Mouse (Mus musculus) heart, embryonic 12.5 days (tissue): ENCODE measurements around the gene Esrrg. TPM values are rescaled to one million over a fixed set of nuclear protein-coding genes. Genes with fewer than 3 reads are reported as not detected.

Experiments used
- ATAC-seq: fragments of 200-750 bp; cut with Nextera tagmentation; 2 replicates; pipeline ENCODE4 v1.8.0; 2017; ENCODE audit warnings: moderate TSS enrichment, moderate library complexity; ENCODE audit not compliant: insufficient number of reproducible peaks, low FRiP score
- H3K27ac ChIP-seq: fragments of 300-500 bp; sonication (generic); 2 replicates; pipeline ENCODE4 v1.5.1; 2016; ENCODE audit warnings: mild to moderate bottlenecking, moderate library complexity; ENCODE audit not compliant: poor library complexity, severe bottlenecking
- H3K27me3 ChIP-seq: fragments of 300-500 bp; sonication (generic); replicated peaks from 2 replicates; pipeline ENCODE4 v1.6.1; 2016; ENCODE audit warnings: mild to moderate bottlenecking, moderate library complexity
- H3K36me3 ChIP-seq: fragments of 300-500 bp; sonication (generic); 2 replicates; pipeline ENCODE4 v1.6.1; 2016; ENCODE audit warnings: mild to moderate bottlenecking, moderate library complexity
- H3K4me1 ChIP-seq: fragments of 300-500 bp; sonication (generic); replicated peaks from 2 replicates; pipeline ENCODE4 v1.6.1; 2016; ENCODE audit warnings: mild to moderate bottlenecking
- H3K4me2 ChIP-seq: fragments of 300-500 bp; sonication (generic); 2 replicates; pipeline ENCODE4 v1.6.1; 2016; ENCODE audit warnings: mild to moderate bottlenecking, moderate library complexity
- H3K4me3 ChIP-seq: fragments of 300-500 bp; sonication (generic); 2 replicates; pipeline ENCODE4 v1.5.1; 2016; ENCODE audit warnings: mild to moderate bottlenecking
- H3K9ac ChIP-seq: fragments of 300-500 bp; sonication (generic); 2 replicates; pipeline ENCODE4 v1.6.1; 2016; ENCODE audit warnings: mild to moderate bottlenecking, moderate library complexity
- H3K9me3 ChIP-seq: fragments of 300-500 bp; sonication (generic); replicated peaks from 2 replicates; pipeline ENCODE4 v1.6.1; 2016; ENCODE audit warnings: mild to moderate bottlenecking, moderate library complexity
- WGBS: fragments of 180-500 bp; shearing (Covaris S2); methylation state at CpG from one replicate; pipeline ENCODE4 v1.1.7; 2016; 5-methylcytosine and 5-hydroxymethylcytosine counted together
- polyA plus RNA-seq: library from polyadenylated mRNA; unstranded; fragments of >200 nt; fragmentation: Nextera tagmentation; extraction: Ambion mirVana; gene quantifications from 2 replicates; pipeline ENCODE4 v1.2.1, GENCODE M21; 2016

Esrrg gene
- polyA plus RNA-seq, 1 experiment from 2014 or later: 33.3 TPM

DNA sequence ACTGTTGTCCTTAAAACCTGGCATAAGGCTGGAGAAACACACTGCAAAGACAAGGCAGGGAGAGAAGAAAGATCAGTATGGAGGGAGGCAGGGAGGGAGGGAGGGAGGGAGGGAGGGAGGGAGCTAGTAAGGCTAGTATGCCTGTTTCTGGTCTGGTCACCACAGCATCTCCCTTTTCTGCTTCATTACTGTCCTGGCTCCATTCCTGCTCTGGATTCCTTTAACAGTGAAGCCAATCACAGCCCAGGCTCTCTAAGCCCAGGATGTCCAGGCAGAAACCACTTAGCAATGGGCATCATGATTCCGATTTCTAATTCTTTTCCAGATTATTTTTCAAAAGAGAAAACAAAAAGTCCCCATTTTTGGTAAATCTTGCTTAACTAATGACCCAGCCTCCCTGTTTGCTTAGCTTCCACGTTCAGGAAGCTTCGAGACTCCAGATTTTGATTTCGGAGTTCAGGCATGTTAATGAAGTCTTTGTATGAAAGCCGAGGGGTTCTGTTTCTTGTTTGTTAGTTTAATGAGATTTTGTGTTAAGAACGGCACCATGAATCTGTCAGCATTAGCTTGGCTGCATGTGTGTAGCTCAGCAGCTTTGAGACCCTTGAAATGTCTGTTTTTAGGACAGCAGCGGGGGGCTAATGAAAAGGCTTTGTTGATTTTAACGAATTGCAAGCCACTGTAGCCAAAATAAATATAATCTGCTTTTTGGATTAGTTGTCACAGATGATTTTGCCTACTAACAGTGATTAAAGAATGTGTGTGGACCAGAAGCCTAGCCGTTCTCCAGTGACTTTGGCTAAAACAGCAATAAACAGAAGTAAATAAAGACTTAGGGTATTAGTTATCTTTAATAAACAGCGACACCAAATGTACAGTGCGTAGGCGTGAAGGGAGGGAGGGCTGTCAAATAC, 199.1 kb downstream of the Esrrg start:
- Histone ChIP-seq H3K9ac (no peak overlapping the region), H3K4me2 (no peak overlapping the region), H3K4me1 (peaks cover 30% of the 10 kb centered on the region), H3K27ac (no peak overlapping the region), H3K27me3 (no peaks in the 10 kb centered on the region), H3K9me3 (no peaks in the 10 kb centered on the region), H3K4me3 (no peak overlapping the region), H3K36me3 (no peaks in the 10 kb centered on the region)
- 56% methylated on average over 12 of the region's 12 CpGs for WGBS
- no peak for ATAC-seq

DNA sequence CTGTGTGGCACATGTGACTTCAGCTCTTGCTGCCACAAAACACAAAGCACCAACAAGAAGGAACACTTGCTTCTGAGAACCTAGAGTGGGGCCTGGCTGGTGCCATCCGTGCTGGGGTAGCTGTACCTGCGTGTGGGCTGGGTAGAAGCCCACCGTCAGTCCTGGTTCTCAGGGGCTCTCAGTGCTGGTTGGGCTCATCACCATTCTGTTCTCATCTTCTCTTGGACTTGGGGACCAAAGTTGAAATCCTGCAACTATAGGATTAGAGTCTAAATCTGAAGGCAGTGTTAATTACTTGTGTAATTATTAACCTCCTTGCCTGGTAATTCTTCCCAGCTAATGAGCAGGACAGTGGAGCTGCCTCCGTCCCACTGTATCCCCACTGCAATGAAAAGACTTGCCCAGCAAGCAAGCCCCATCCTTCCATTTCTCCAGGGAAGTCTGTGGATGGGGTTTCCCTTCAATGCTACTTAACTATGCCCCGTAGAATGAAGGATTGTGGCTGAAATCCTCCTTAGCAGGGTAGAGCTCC, 199.9 kb downstream of the Esrrg start:
- H3K9me3 ChIP-seq: no peaks in the 10 kb centered on the region
- no peak overlapping the region for H3K27ac ChIP-seq
- H3K9ac ChIP-seq: no peak overlapping the region
- no peak overlapping the region for H3K4me3 ChIP-seq
- no peaks in the 10 kb centered on the region for H3K27me3 ChIP-seq
- peaks cover 29% of the 10 kb centered on the region for H3K4me1 ChIP-seq
- no peak for ATAC-seq
- H3K36me3 ChIP-seq: no peaks in the 10 kb centered on the region
- H3K4me2 ChIP-seq: no peak overlapping the region
- WGBS: 79% methylated on average over 5 of the region's 5 CpGs

GRCm38 (mm10) chr1:187809546-187809945, 201.0 kb downstream of the Esrrg start:
- Histone ChIP-seq H3K4me3 (no peak overlapping the region), H3K27me3 (no peaks in the 10 kb centered on the region), H3K4me1 (peaks cover 22% of the 10 kb centered on the region), H3K36me3 (no peaks in the 10 kb centered on the region), H3K27ac (no peak overlapping the region), H3K9me3 (no peaks in the 10 kb centered on the region), H3K4me2 (no peak overlapping the region), H3K9ac (no peak overlapping the region)
- no peak for ATAC-seq
- 66% methylated on average over 3 of the region's 3 CpGs for WGBS

DNA sequence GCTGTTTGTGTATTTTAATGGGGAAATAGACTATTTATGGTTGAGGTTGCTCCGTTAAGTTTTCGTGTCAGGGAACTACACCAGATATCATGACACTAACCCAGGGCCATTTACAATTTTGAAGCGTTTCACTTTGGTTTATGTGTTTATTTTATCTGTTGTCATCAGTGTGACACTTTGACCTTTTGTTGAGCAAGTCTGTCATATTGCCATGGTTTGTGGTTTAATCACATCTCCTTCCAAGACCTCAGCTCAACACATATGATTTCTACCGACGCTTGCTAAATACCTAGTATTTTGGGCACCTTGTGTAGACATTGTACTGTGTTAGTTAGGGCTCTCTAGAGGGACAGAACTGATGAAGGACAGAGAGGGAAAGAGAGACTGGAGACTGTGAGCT, 210.8 kb downstream of the Esrrg start:
- Histone ChIP-seq H3K9me3 (no peaks in the 10 kb centered on the region), H3K4me1 (peaks cover 12% of the 10 kb centered on the region), H3K27me3 (no peaks in the 10 kb centered on the region), H3K27ac (no peak overlapping the region), H3K36me3 (no peaks in the 10 kb centered on the region), H3K4me2 (no peak overlapping the region), H3K4me3 (no peak overlapping the region), H3K9ac (no peak overlapping the region)
- WGBS: 91% methylated on average over 5 of the region's 5 CpGs
- no peak for ATAC-seq

DNA sequence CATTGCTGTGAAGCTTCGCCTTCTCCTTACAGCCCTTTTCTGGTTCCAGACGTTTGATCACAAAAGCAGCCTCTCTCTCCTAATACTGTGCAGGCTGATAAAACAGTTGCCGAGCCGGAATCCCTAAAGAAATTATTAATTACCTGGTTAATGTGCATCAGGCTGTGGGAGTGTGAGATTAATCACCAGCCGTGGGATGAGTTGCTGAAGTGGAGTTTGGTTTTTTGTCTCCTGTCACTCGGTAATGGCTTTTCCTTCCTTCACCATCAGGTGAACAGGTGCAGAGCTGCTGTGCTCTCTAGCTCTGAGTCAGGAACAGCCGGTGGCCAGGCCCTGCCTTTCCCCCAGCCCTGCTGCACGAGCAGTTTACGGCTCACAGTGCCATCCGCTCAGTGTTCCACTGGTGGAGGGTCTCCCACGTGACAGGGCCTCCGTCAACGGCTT, 212.8 kb downstream of the Esrrg start:
- no peaks in the 10 kb centered on the region for H3K27me3 ChIP-seq
- H3K36me3 ChIP-seq: no peaks in the 10 kb centered on the region
- no peak overlapping the region for H3K27ac ChIP-seq
- no peak overlapping the region for H3K4me3 ChIP-seq
- peaks cover 16% of the 10 kb centered on the region for H3K4me1 ChIP-seq
- H3K4me2 ChIP-seq: no peak overlapping the region
- WGBS: 74% methylated on average over 13 of the region's 13 CpGs
- no peaks in the 10 kb centered on the region for H3K9me3 ChIP-seq
- no peak overlapping the region for H3K9ac ChIP-seq
- ATAC-seq: no peak

GRCm38 (mm10) chr1:187823351-187823750, 214.8 kb downstream of the Esrrg start:
- Histone ChIP-seq H3K27ac (no peak overlapping the region), H3K9me3 (no peaks in the 10 kb centered on the region), H3K4me3 (no peak overlapping the region), H3K9ac (no peak overlapping the region), H3K4me1 (peaks cover 28% of the 10 kb centered on the region), H3K4me2 (no peak overlapping the region), H3K27me3 (no peaks in the 10 kb centered on the region), H3K36me3 (no peaks in the 10 kb centered on the region)
- ATAC-seq: no peak
- 84% methylated on average over 5 of the region's 5 CpGs for WGBS

DNA sequence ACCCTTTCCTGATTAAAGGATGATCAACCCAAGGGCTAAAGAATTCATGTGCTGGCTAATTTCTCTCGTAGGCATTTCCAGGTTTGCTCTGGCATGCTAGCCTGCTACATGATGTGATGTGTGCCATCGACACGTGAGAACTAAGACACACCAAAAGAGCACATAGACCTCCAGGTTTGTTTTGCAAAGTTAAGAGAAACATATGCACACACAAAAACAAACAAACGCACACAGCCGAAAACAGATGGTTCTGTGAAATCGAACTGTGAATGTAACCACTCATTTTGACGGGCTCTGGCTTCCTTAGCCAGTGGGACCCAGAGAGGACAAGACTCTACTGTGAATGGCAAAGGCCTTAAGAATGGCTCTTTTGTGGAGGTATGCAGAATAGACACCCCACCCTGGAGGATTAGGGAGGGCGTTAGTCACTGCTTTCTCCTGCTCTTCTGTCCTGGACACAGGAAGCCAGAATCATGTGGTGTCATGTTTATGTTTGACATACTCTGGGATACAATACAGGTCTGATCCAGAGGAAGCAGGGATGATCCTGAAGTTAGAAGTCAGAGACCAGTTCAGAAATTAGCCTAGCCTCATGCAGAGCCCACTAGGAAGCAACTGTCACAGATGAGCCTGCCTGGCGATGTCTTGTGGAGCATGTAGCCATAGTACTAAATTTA, 217.0 kb downstream of the Esrrg start:
- 72% methylated on average over 9 of the region's 9 CpGs for WGBS
- no peaks in the 10 kb centered on the region for H3K36me3 ChIP-seq
- H3K27me3 ChIP-seq: no peaks in the 10 kb centered on the region
- no peak overlapping the region for H3K9ac ChIP-seq
- ATAC-seq: no peak
- no peak overlapping the region for H3K4me3 ChIP-seq
- no peaks in the 10 kb centered on the region for H3K9me3 ChIP-seq
- H3K27ac ChIP-seq: peak overlapping the region; percentile 47; the same call in 1 of the 2 replicates
- H3K4me2 ChIP-seq: no peak overlapping the region
- H3K4me1 ChIP-seq: peaks cover 31% of the 10 kb centered on the region

DNA sequence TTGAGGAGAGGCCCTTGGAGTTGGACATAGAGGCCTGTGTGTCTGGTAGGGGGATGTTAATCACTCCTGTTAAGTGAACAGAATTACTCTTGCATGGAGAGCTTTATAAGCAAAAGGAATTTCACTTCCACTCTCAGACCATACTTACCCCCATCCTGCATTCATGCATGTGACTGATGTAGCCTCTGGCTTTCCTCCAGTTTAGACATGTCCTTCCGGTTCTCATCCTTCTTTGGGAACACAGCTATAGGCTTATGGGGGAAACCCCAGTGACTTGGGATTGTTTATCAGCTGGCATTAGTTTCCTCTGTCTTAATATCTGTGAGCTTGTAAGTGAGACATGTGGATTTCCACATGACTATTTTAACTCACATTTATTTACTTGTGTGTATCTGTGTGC, 217.5 kb downstream of the Esrrg start:
- no peaks in the 10 kb centered on the region for H3K9me3 ChIP-seq
- H3K4me2 ChIP-seq: no peak overlapping the region
- WGBS: 49% methylated on average over 1 of the region's 1 CpGs
- no peak overlapping the region for H3K9ac ChIP-seq
- no peaks in the 10 kb centered on the region for H3K27me3 ChIP-seq
- no peaks in the 10 kb centered on the region for H3K36me3 ChIP-seq
- no peak for ATAC-seq
- peaks cover 25% of the 10 kb centered on the region for H3K4me1 ChIP-seq
- H3K27ac ChIP-seq: peak overlapping the region; percentile 47; the same call in 1 of the 2 replicates
- no peak overlapping the region for H3K4me3 ChIP-seq

DNA sequence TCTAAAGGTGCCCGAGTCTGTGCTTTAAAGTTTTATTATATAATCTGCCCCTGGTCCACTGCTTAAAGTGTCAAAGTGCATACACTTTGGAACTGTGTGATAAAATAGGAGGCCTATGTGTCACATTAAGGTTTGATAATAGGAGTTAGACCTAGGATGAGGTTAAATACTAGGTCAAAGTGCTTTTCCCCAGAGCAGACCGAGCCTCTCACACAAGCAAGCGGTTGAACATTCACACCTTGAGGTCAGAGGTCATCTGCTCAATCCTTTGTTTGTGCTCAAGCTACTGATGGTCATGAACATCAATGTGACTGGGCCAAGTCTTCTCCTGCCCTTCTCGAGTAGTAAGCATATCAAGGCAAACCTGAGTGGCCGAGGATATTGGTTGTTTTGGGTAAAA, 218.3 kb downstream of the Esrrg start:
- Histone ChIP-seq H3K36me3 (no peaks in the 10 kb centered on the region), H3K4me1 (peaks cover 24% of the 10 kb centered on the region), H3K9me3 (no peaks in the 10 kb centered on the region), H3K27me3 (no peaks in the 10 kb centered on the region), H3K27ac (peak overlapping the region; percentile 30; the same call in 1 of the 2 replicates), H3K9ac (no peak overlapping the region), H3K4me2 (no peak overlapping the region), H3K4me3 (no peak overlapping the region)
- no peak for ATAC-seq
- WGBS: 66% methylated on average over 5 of the region's 5 CpGs

DNA sequence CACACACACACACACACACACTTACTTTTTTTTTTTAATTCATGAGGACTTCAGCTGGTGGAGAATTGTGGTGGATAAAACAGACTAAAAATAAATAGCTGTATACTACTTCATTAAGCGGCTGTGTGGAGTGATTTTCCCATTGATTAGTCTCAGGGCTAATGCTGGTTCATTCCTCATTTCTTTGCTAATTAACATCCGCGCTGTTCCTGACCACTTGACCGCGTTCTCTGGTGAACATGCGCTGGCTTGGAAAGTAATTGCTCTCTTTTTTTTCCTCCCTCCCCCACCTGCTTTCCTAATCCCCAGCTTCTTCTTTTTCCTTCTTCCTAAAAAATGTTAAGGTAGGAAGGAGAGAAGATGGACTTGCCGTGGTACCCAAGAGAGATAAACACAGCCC, 222.3 kb downstream of the Esrrg start:
- Histone ChIP-seq H3K9me3 (no peaks in the 10 kb centered on the region), H3K4me1 (peaks cover 25% of the 10 kb centered on the region), H3K27ac (no peak overlapping the region), H3K4me2 (no peak overlapping the region), H3K4me3 (no peak overlapping the region), H3K9ac (no peak overlapping the region), H3K36me3 (peaks cover 3% of the 10 kb centered on the region; the same call in 1 of the 2 replicates), H3K27me3 (no peaks in the 10 kb centered on the region)
- ATAC-seq: no peak
- 88% methylated on average over 7 of the region's 7 CpGs for WGBS

GRCm38 (mm10) chr1:187832851-187833250, 224.3 kb downstream of the Esrrg start:
- Histone ChIP-seq H3K9ac (no peak overlapping the region), H3K4me1 (peaks cover 16% of the 10 kb centered on the region), H3K27me3 (no peaks in the 10 kb centered on the region), H3K36me3 (peaks cover 3% of the 10 kb centered on the region; the same call in 1 of the 2 replicates), H3K4me2 (no peak overlapping the region), H3K27ac (no peak overlapping the region), H3K4me3 (no peak overlapping the region), H3K9me3 (no peaks in the 10 kb centered on the region)
- 53% methylated on average over 3 of the region's 3 CpGs for WGBS
- ATAC-seq: no peak
